Mouse (Mus musculus) lung, adult 18-20 months (tissue): ENCODE data around the gene Plgrkt.

ENCODE experiments used
- DNase-seq, 2 experiments: peaks; one replicate each; pipeline ENCODE4 v3.0.0; 2022; ENCODE audit warnings: mixed read lengths in 2 of 2

Gene Plgrkt

GRCm38 (mm10) chr19:29379839-29380603, 12.8 kb upstream of the Plgrkt start:
- DNase-seq = no peak

- DNase-seq = no peak
Observed at GRCm38 (mm10) chr19:29376382-29376781, 9.2 kb upstream of the Plgrkt start.

GRCm38 (mm10) chr19:29374947-29375346, 7.8 kb upstream of the Plgrkt start:
- DNase-seq = no peak

GRCm38 (mm10) chr19:29373438-29373837, 6.2 kb upstream of the Plgrkt start:
- DNase-seq = no peak

- DNase-seq = no peak
Observed at GRCm38 (mm10) chr19:29372621-29373020, 5.4 kb upstream of the Plgrkt start.

GRCm38 (mm10) chr19:29372138-29372537, 4.9 kb upstream of the Plgrkt start:
- DNase-seq = no peak

DNA sequence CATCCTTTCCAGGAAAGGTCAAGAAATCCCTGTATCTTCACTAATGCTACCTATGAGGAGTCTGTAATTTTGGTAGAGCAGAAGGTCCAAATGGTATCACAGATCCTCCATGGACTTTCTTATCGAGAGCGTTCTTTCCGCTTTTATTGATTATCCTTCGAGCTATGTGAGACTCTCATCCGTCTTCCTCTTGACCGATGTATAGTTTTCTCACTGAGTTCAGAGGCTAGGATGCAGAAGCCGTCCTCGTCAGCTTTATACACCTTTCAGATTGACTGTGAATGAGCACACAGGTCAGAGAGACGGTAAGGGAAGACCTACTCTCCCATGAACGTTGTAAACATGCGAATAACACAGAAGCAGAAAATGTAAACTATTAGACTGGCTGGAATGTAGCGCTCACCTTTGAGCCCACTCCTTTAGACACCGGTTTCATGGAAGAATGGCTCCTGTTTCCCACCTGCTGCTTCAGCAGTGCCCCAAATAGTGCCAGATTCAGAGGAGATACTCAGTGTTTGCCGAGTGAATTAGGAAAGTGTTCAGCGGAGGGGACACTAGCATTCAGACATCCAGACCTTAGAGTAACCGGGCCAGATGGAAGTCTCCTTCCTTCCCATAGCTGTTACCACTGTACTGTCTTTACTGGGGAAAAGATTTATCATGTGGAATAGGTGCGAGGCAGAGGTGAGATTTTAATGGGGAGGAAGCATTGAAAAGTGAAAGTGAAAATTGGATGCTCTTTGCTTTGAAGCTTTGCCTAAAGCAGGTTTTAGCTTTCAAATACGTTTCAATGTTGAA, 4.3 kb upstream of the Plgrkt start:
- DNase-seq = no peak

GRCm38 (mm10) chr19:29370545-29371283, 3.5 kb upstream of the Plgrkt start:
- no peak for DNase-seq

DNA sequence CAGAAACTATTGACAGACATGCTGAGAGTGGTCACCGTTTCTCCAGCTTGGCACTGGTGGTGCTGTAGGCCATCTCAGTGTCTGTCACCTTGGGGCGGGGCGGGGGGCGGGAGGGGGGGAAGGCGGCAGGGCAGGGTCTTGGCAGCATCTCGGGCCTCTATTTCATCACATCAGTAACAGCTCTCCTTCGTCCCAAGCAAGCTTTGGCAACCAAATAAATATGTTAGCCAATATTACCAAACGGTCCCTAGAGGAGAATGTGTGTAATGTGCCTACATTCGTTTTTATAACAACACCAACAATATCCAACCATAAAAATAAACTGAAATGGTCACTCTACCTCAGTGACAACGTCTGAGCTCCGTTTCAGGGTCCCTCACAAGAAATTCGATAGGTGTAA, 2.9 kb upstream of the Plgrkt start:
- no peak for DNase-seq

GRCm38 (mm10) chr19:29368671-29369309, 1.6 kb upstream of the Plgrkt start:
- no peak for DNase-seq

DNA sequence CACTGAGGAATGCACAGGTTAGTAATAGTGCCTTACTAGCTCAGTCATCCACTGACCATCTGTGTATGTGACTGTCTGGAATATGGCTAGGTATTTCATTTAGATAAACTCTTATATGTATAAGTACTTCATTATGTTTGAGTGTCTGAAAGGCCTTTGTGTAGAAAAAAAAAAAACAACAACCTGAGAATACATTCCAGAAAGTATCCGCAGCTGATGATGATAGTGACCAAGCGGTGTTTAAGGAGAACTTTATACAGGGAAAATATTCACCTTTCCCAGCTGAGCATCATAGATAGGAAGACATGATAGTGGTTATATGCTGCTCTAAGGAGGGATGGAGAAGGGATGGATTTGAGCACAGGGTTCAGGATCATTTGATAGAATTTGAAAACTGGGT, 851 bp upstream of the Plgrkt start:
- DNase-seq = no peak

DNA sequence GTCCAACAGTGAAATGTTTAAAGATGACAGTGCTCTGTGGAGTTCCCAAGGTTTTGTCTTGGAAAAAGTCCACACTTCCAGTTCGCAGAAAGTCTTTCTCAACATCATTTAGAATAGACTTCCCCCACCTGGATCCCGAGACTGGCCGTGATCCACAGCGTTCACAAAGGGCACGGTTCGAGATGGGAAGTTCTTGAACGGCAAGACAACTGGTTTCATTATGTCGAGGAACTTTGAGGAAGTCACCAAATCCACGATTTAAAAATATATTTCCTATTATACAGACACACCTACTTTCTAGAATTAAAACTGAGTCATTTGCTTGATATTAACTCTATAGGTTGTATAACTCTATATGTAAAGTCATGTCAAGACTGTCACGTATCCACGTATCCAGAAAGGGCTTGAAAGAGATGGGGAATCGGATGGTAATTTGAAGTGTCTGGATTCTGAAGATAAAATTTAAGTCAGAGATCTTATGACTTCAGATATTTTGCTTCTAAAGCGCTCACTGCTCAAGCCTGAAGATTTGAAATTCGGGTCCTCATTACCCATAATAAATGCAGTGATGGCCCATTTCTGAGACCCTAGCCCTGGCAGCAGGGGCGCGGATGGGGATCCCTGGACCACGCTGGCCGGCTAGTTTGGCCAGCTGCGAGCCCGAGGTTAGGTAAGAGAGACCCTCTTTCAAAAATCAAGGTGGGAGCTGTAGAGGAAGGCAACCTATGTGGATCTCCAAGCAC, 793 bp downstream of the Plgrkt start:
- no peak for DNase-seq

GRCm38 (mm10) chr19:29365105-29365504, 2.1 kb downstream of the Plgrkt start:
- no peak for DNase-seq

DNA sequence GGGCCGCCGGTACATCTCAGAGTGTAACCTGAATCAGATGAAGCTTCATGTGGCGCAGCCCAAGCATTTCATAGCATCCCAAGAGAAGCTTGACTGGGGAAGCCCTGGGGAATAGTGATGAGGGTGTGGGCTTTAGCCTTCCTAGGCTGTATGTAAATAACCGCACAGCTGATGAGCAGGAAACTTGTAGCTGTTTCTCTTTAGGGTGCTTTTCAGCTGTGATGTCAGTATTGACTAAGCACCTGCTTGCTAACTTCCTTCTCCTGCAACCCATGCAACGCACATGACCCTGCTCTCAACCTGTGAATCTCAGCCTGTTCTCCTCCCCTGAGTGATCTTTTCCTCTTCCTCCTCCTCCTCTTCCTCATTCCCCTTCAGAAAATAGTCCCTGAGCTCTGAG, 3.1 kb downstream of the Plgrkt start:
- DNase-seq = no peak

GRCm38 (mm10) chr19:29363557-29363956, 3.6 kb downstream of the Plgrkt start:
- no peak for DNase-seq

DNA sequence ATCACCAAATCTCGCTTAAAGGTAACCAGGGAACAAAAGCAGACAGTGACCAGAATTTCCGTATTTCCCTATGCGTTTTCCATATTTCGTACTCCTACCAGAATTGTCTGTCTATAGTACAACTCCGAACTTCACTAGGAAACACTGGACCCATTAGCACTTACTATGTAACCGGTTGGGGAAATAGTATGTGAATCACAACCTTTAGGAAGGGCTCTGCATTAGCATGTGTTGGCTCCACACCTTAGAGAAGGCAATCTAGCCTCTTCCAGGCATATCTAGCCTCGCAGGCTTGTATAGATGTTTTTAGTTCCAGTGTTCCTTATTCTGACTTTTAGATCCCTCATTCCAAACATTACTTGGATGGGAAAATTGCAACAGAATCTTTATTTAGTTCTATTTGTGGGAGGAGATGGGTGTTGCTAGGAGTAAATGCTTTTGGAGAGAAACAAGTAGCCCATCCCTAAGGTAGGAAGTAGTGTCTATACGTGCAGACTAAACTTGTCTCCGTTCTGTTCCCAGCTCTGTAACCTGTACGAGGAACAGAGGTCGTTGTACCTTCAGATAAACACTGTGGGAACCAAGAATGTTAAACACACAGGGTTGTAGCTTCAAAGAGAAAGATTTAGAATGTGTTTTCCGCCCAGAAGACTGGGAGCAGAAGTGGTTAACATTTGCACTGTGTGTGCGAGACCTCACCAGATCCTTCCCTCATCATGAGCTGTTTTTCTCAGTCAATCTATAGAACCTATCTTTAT, 4.8 kb downstream of the Plgrkt start:
- DNase-seq = no peak

- DNase-seq = peak; percentile 93
Observed at GRCm38 (mm10) chr19:29361468-29362130, 5.6 kb downstream of the Plgrkt start.

DNA sequence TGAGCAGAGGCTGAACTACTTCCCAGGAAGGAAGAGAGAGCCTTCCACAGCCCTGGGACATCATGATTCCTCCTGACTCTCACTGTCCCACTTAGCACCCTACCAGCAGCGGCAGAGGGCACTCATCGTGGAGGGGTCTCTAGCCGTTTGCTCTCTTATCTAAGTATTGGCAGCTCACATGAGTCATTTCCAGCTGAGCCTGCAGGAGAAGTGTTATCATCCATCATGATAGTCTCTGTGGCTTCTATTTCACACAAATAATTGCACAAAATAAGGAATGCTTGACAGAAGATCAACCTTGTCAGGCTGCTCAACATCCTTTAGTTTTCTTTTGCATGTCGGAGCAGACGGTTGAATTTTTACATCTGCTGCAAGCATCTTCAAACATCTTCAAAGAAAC, 6.9 kb downstream of the Plgrkt start:
- no peak for DNase-seq

DNA sequence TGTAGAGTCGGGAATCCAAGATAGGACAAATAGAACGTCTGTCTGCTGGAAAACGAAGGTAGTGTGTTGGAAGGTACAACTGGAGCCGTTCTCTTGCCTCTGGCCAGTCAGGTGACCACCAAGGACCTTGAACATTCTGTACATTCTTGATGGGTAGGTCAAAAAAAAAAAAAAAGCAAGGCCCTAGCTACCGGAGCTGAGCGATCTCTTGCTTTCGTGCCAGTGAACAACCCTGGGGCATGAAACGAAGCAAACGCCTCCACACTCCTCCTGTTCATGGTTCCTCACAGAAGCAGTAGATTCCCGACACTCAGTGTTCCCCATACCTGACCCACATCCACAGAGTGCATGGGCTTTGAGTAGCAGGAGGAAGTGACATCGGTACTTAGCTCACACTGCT, 10.9 kb downstream of the Plgrkt start:
- no peak for DNase-seq

- DNase-seq = peak; percentile 83
Observed at GRCm38 (mm10) chr19:29354895-29355877, 12.0 kb downstream of the Plgrkt start.
